ENCODE assay signal across 11 mouse cellular contexts in genomic region chr7:130677541-130678274, GRCm38 (mm10).
DNase-seq lines count a peak whose midpoint lies in the region; ATAC-seq lines count a peak whose summit lies in the region.
"Had no signal": no experiment of that assay in that cellular context is flagged by ENCODE, and none has a peak within 500 bp of the region (broad histone marks: within the 10 kb centered on the region; RNA-seq: fewer than 3 reads in every experiment).

No protein-coding gene starts in this region.

- DNase-seq in heart, embryonic 10.5 days (ENCODE audit: low spot score), result no peak
- DNase-seq in midbrain, embryonic 14.5 days, result peak; percentile 44
- no peak for DNase-seq in left cerebral cortex, adult 9 months (ENCODE audit: low spot score in 2 of 2)
- no peak for DNase-seq in thymus, adult 18-20 months
- no peak for DNase-seq in cerebellum, postnatal 10 days
- DNase-seq: kidney, adult 18-20 months; liver, postnatal 0 days; right cerebral cortex, postnatal 14 days had no signal

- no peak for ATAC-seq in heart, embryonic 15.5 days (replicated peaks; ENCODE audit: insufficient number of reproducible peaks, insufficient read depth, low FRiP score, low read depth)
- ATAC-seq in embryonic facial prominence, embryonic 13.5 days (ENCODE audit: insufficient number of reproducible peaks, insufficient read depth, low FRiP score, low TSS enrichment, low read depth), result no peak
- ATAC-seq in hindbrain, embryonic 13.5 days (ENCODE audit: low FRiP score), result no peak
- ATAC-seq in midbrain, embryonic 14.5 days (ENCODE audit: low FRiP score, low TSS enrichment), result no peak; the same call in 1 of the 2 replicates
- ATAC-seq: liver, postnatal 0 days had no signal

- 78% methylated on average over 12 of the region's 12 CpGs for WGBS in heart, embryonic 15.5 days
- WGBS in heart, embryonic 10.5 days, result 85% methylated on average over 12 of the region's 12 CpGs
- WGBS in embryonic facial prominence, embryonic 13.5 days, result 81% methylated on average over 12 of the region's 12 CpGs
- WGBS in hindbrain, embryonic 13.5 days, result 58% methylated on average over 12 of the region's 12 CpGs
- WGBS in midbrain, embryonic 14.5 days, result 57% methylated on average over 12 of the region's 12 CpGs

- H3K9me3 ChIP-seq in heart, embryonic 15.5 days (replicated peaks), result no peaks in the 10 kb centered on the region
- no peaks in the 10 kb centered on the region for H3K9me3 ChIP-seq in heart, embryonic 10.5 days
- H3K9me3 ChIP-seq in embryonic facial prominence, embryonic 13.5 days, result 0 out of 2 replicates have a peak, but pooled peaks cover 4% of the 10 kb centered on the region
- H3K9me3 ChIP-seq in hindbrain, embryonic 13.5 days, result no peaks in the 10 kb centered on the region
- no peaks in the 10 kb centered on the region for H3K9me3 ChIP-seq in midbrain, embryonic 14.5 days (ENCODE audit: control insufficient read depth, low read length)

- H3K9ac ChIP-seq in heart, embryonic 15.5 days, result no peak overlapping the region
- H3K9ac ChIP-seq in embryonic facial prominence, embryonic 13.5 days, result no peak overlapping the region
- 0 out of 2 replicates have a peak overlapping the region, but pooled peaks have one; percentile 2 for H3K9ac ChIP-seq in hindbrain, embryonic 13.5 days
- H3K9ac ChIP-seq in midbrain, embryonic 14.5 days (replicated peaks; ENCODE audit: low read length), result no peak overlapping the region
- H3K9ac ChIP-seq: liver, postnatal 0 days had no signal

- H3K4me1 ChIP-seq in heart, embryonic 15.5 days (replicated peaks), result peaks cover 51% of the 10 kb centered on the region
- peaks cover 42% of the 10 kb centered on the region for H3K4me1 ChIP-seq in heart, embryonic 10.5 days
- H3K4me1 ChIP-seq in embryonic facial prominence, embryonic 13.5 days, result peaks cover 44% of the 10 kb centered on the region
- peaks cover 37% of the 10 kb centered on the region for H3K4me1 ChIP-seq in hindbrain, embryonic 13.5 days (replicated peaks)
- H3K4me1 ChIP-seq in midbrain, embryonic 14.5 days (ENCODE audit: control insufficient read depth, insufficient read depth, low read length), result peaks cover 9% of the 10 kb centered on the region; the same call in 1 of the 2 replicates

- peak overlapping the region; percentile 30 for H3K27ac ChIP-seq in heart, embryonic 15.5 days
- H3K27ac ChIP-seq in heart, embryonic 10.5 days, result no peak overlapping the region; the same call in 1 of the 2 replicates
- H3K27ac ChIP-seq in embryonic facial prominence, embryonic 13.5 days, result peak overlapping the region; percentile 39
- H3K27ac ChIP-seq in hindbrain, embryonic 13.5 days, result peak overlapping the region; percentile 81
- peak overlapping the region; percentile 75 for H3K27ac ChIP-seq in midbrain, embryonic 14.5 days (replicated peaks; ENCODE audit: low read depth, low read length)

- H3K4me2 ChIP-seq in heart, embryonic 15.5 days, result no peak overlapping the region
- H3K4me2 ChIP-seq in embryonic facial prominence, embryonic 13.5 days, result no peak overlapping the region
- no peak overlapping the region for H3K4me2 ChIP-seq in hindbrain, embryonic 13.5 days
- H3K4me2 ChIP-seq in midbrain, embryonic 14.5 days (ENCODE audit: low read length), result no peak overlapping the region

- no peak overlapping the region for H3K4me3 ChIP-seq in heart, embryonic 15.5 days
- no peak overlapping the region for H3K4me3 ChIP-seq in heart, embryonic 10.5 days
- H3K4me3 ChIP-seq in embryonic facial prominence, embryonic 13.5 days, result no peak overlapping the region
- H3K4me3 ChIP-seq in hindbrain, embryonic 13.5 days, result no peak overlapping the region
- H3K4me3 ChIP-seq in midbrain, embryonic 14.5 days (replicated peaks; ENCODE audit: low read depth, low read length), result no peak overlapping the region

- H3K36me3 ChIP-seq in heart, embryonic 15.5 days, result peaks cover 22% of the 10 kb centered on the region
- H3K36me3 ChIP-seq in heart, embryonic 10.5 days, result peaks cover 34% of the 10 kb centered on the region
- H3K36me3 ChIP-seq in embryonic facial prominence, embryonic 13.5 days, result peaks cover 19% of the 10 kb centered on the region; the same call in 1 of the 2 replicates
- H3K36me3 ChIP-seq in hindbrain, embryonic 13.5 days, result no peaks in the 10 kb centered on the region
- H3K36me3 ChIP-seq in midbrain, embryonic 14.5 days (ENCODE audit: control insufficient read depth, insufficient read depth, low read length), result no peaks in the 10 kb centered on the region

- no peaks in the 10 kb centered on the region for H3K27me3 ChIP-seq in heart, embryonic 15.5 days
- H3K27me3 ChIP-seq in heart, embryonic 10.5 days (ENCODE audit: insufficient read depth, poor library complexity, severe bottlenecking), result no peaks in the 10 kb centered on the region
- H3K27me3 ChIP-seq in embryonic facial prominence, embryonic 13.5 days, result no peaks in the 10 kb centered on the region
- H3K27me3 ChIP-seq in hindbrain, embryonic 13.5 days, result no peaks in the 10 kb centered on the region
- H3K27me3 ChIP-seq in midbrain, embryonic 14.5 days (ENCODE audit: control insufficient read depth, insufficient read depth, low read length), result no peaks in the 10 kb centered on the region
